Mouse (Mus musculus) small intestine, adult 2 months (tissue): ENCODE results near the gene Chrna1.

ENCODE experiments used
- CTCF ChIP-seq: fragments of 200-500 bp; IDR thresholded peaks from 2 replicates; pipeline ENCODE4 v1.5.1; 2012; ENCODE audit warnings: low read depth, mild to moderate bottlenecking, control low read depth, inconsistent platforms, low read length, moderate library complexity, mixed read lengths; ENCODE audit not compliant: insufficient replicate concordance, insufficient read length; ENCODE audit errors: extremely low read depth
- POLR2A ChIP-seq: fragments of 200-500 bp; IDR thresholded peaks from 2 replicates; pipeline ENCODE4 v1.6.1; 2012; ENCODE audit warnings: low read depth, mild to moderate bottlenecking, control low read depth, inconsistent platforms, low read length, moderate library complexity

- TF ChIP-seq POLR2A (no peak), CTCF (no peak)
These were observed 19.7 kb downstream of the Chrna1 start for GRCm38 (mm10) chr2:73560445-73560844.
